Mouse (Mus musculus) gonadal fat pad, adult 2 months (tissue): Measurements from ENCODE around the gene Gm10681. TPM values are rescaled to one million over a fixed set of nuclear protein-coding genes. Genes with fewer than 3 reads are reported as not detected.
"Not testable (repeated sequence)": the region's sequence is repeated elsewhere in the genome, so short reads cannot be mapped to it uniquely, and the experiment has no call there.

Experiments
- DNase-seq: peaks from one replicate; pipeline ENCODE4 v3.0.0-alpha.2; 2012; ENCODE audit warnings: low read depth
- polyA plus RNA-seq: library from polyadenylated mRNA; depleted of rRNA; stranded (reverse); fragments of >200 nt; gene quantifications from 2 replicates; pipeline ENCODE4 v1.2.3, GENCODE M21; 2012; rRNA removed

The Gm10681 gene
- polyA plus RNA-seq, 1 experiment = not detected

GRCm38 (mm10) chr3:98510414-98510813, 78.2 kb downstream of the Gm10681 start, which contains the start of gene Hsd3b4:
Hsd3b4 (minus strand) TSS chr3:98510514.
- not testable (repeated sequence) for DNase-seq

GRCm38 (mm10) chr3:98507229-98507628, 81.4 kb downstream of the Gm10681 start:
- not testable (repeated sequence) for DNase-seq

Other genes with a start within 250 kb of the Gm10681 start
- gene Phgdh, start 248.8 kb downstream of the Gm10681 start, polyA plus RNA-seq = 312 and 445 TPM in 2 replicates
- gene Zfp697, start 206.3 kb downstream of the Gm10681 start, polyA plus RNA-seq = 13.0 and 18.2 TPM in 2 replicates
- not detected in 2 replicates for gene Gm4450, start 131.7 kb downstream of the Gm10681 start, polyA plus RNA-seq
- not detected in 2 replicates for gene Hsd3b4, start 78.3 kb downstream of the Gm10681 start, polyA plus RNA-seq
- not detected in 2 replicates for gene Hsd3b5, start 41.4 kb upstream of the Gm10681 start, polyA plus RNA-seq
- not detected in 2 replicates for gene Hsd3b2, start 135.7 kb upstream of the Gm10681 start, polyA plus RNA-seq
- not detected in 2 replicates for gene Hsd3b3, start 174.3 kb upstream of the Gm10681 start, polyA plus RNA-seq
- 0.20 TPM in 1 of 2 replicates, not detected in the other for gene Hsd3b6, start 225.6 kb upstream of the Gm10681 start, polyA plus RNA-seq